Mouse (Mus musculus): ENCODE measurements at regions not wholly inside any gene's neighbourhood (a gene's known extent, or its start where the extent isn't known, plus 50 kb on each side); places are given as distances from the start of the nearest gene placed in this dataset.

- DNase-seq: no peak
These were observed 73.3 kb upstream of the Lep start for GRCm38 (mm10) chr6:28986756-28987155.

- DNase-seq: no peak
These were observed 72.6 kb upstream of the Lep start for GRCm38 (mm10) chr6:28987386-28987785.

- DNase-seq: no peak
These were observed 70.6 kb upstream of the Lep start for GRCm38 (mm10) chr6:28989433-28989832.

- no peak for DNase-seq
These were observed 69.8 kb upstream of the Lep start for GRCm38 (mm10) chr6:28990210-28990609.

GRCm38 (mm10) chr6:28994481-28994880, 65.5 kb upstream of the Lep start:
- no peak for DNase-seq

GRCm38 (mm10) chr6:28995701-28996100, 64.3 kb upstream of the Lep start:
- DNase-seq: peak; percentile 16

- no peak for DNase-seq
These were observed 60.5 kb upstream of the Lep start for GRCm38 (mm10) chr6:28999386-29000094.

GRCm38 (mm10) chr6:29002141-29002540, 57.9 kb upstream of the Lep start:
- DNase-seq: no peak

- no peak for DNase-seq
These were observed 57.2 kb upstream of the Lep start for GRCm38 (mm10) chr6:29002811-29003210.

- DNase-seq: no peak
These were observed 54.2 kb upstream of the Lep start for GRCm38 (mm10) chr6:29005803-29006202.
